Mouse (Mus musculus) forebrain, postnatal 0 days (tissue): ENCODE data around the gene Psmb10. TPM values are rescaled to one million over a fixed set of nuclear protein-coding genes. Genes with fewer than 3 reads are reported as not detected.

Experiments
- ATAC-seq: fragments of 200-750 bp; cut with Nextera tagmentation; 2 replicates; pipeline ENCODE4 v1.8.0; 2017; ENCODE audit warnings: mild to moderate bottlenecking, moderate library complexity
- DNase-seq: peaks from one replicate; pipeline ENCODE4 v3.0.0-alpha.2; 2015
- H3K27ac ChIP-seq: fragments of 300-500 bp; sonication (generic); 2 replicates; pipeline ENCODE4 v1.5.1; 2014; ENCODE audit warnings: low read depth, mild to moderate bottlenecking, antibody characterized with exemption, low read length, moderate library complexity, mixed read lengths
- H3K27me3 ChIP-seq: fragments of 300-500 bp; sonication (generic); 2 replicates; pipeline ENCODE4 v1.6.1; 2014; ENCODE audit warnings: mild to moderate bottlenecking, low read length, mixed read lengths; ENCODE audit not compliant: insufficient read depth
- H3K36me3 ChIP-seq: fragments of 300-500 bp; sonication (generic); 2 replicates; pipeline ENCODE4 v1.6.1; 2014; ENCODE audit warnings: mild to moderate bottlenecking, moderate library complexity; ENCODE audit not compliant: insufficient read depth
- H3K4me1 ChIP-seq: fragments of 300-500 bp; sonication (generic); 2 replicates; pipeline ENCODE4 v1.6.1; 2014; ENCODE audit warnings: antibody characterized with exemption; ENCODE audit not compliant: insufficient read depth
- H3K4me2 ChIP-seq: fragments of 300-500 bp; sonication (generic); 2 replicates; pipeline ENCODE4 v1.6.1; 2014; ENCODE audit warnings: low read depth, mild to moderate bottlenecking, moderate library complexity
- H3K4me3 ChIP-seq: fragments of 300-500 bp; sonication (generic); 2 replicates; pipeline ENCODE4 v1.5.1; 2014; ENCODE audit warnings: low read depth, low read length, mixed read lengths
- H3K9ac ChIP-seq: fragments of 300-500 bp; sonication (generic); 2 replicates; pipeline ENCODE4 v1.6.1; 2014; ENCODE audit warnings: mild to moderate bottlenecking
- H3K9me3 ChIP-seq: fragments of 300-500 bp; sonication (generic); 2 replicates; pipeline ENCODE4 v1.6.1; 2016; ENCODE audit warnings: low read length
- CTCF ChIP-seq: sonication (generic); IDR thresholded peaks from 2 replicates; pipeline ENCODE4 v1.5.1; 2016; ENCODE audit warnings: antibody characterized with exemption, control low read depth, low read depth
- WGBS: fragments of 180-500 bp; shearing (Covaris S2); extraction: QIAGEN DNeasy Blood & Tissue Kit; methylation state at CpG from one replicate; pipeline ENCODE4 v1.1.7; 2014; 5-methylcytosine and 5-hydroxymethylcytosine counted together
- polyA plus RNA-seq: library from polyadenylated mRNA; unstranded; fragments of >200 nt; fragmentation: Nextera tagmentation; extraction: Ambion mirVana; gene quantifications from 2 replicates; pipeline ENCODE4 v1.2.1, GENCODE M21; 2015
- total RNA-seq: library from RNA; depleted of rRNA; stranded (reverse); fragments of >200 nt; gene quantifications from 2 replicates; pipeline ENCODE4 v1.2.3, GENCODE M21; 2014

The Psmb10 gene
- total and polyA plus RNA-seq, 2 experiments from 2014 or later: 46.5 to 86.2 TPM

DNA sequence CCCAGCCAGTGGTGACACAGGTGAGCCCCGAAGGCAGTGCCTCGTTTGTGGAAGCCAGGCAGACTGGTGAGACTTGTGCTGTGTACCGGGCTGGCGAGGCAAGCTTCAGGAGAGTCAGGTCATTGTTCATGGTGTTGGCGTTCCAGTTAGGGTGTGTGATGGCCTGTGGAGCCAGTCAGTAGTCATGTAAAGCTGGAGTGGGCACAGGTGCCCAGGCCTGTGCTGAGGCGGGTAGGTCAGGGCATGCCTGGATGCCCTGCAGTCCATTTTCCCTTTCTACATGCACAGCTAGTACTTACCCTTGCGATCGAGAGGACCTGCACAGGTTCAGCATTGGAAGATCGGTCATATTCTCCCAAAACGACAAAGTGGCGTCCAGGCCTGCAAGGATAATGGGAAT lies 5.7 kb downstream of the Psmb10 start:
- WGBS: 91% methylated on average over 11 of the region's 11 CpGs
- Histone ChIP-seq H3K27me3 (no peaks in the 10 kb centered on the region), H3K4me3 (no peak overlapping the region), H3K4me2 (no peak overlapping the region), H3K9ac (no peak overlapping the region), H3K4me1 (no peaks in the 10 kb centered on the region; the same call in 1 of the 2 replicates), H3K27ac (no peak overlapping the region), H3K36me3 (peaks cover 26% of the 10 kb centered on the region), H3K9me3 (no peaks in the 10 kb centered on the region)
- DNase-seq: no peak
- ATAC-seq: no peak
- no peak for TF ChIP-seq CTCF

GRCm38 (mm10) chr8:105931271-105931670 lies 7.0 kb downstream of the Psmb10 start:
- no peak overlapping the region for H3K27ac ChIP-seq
- no peaks in the 10 kb centered on the region for H3K9me3 ChIP-seq
- H3K4me1 ChIP-seq: no peaks in the 10 kb centered on the region
- peaks cover 26% of the 10 kb centered on the region for H3K36me3 ChIP-seq
- H3K4me2 ChIP-seq: no peak overlapping the region
- H3K9ac ChIP-seq: no peak overlapping the region
- no peaks in the 10 kb centered on the region for H3K27me3 ChIP-seq
- ATAC-seq (no peak), DNase-seq (no peak)
- WGBS: 91% methylated on average over 3 of the region's 3 CpGs
- no peak overlapping the region for H3K4me3 ChIP-seq
- no peak for TF ChIP-seq CTCF

DNA sequence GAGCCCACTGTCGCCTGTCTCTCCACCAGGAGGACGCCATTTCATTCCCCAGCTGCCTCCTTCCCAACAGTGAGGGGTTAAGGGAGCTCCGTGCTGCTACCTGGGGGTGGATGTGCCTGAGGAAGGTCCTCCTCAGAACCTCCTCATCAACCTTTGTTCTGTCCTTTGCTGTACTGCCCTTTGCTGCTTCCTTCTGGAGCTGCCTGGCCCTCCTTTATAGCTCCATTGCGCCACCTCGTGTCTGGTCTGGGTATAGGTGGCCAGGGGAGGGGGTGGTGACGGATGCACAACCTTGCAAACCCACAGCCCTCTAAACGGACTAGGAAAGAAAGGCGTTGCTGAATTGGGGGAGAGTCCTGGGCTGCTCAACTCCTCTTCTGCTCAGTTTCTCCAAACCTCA lies 7.6 kb downstream of the Psmb10 start:
- H3K27me3 ChIP-seq: no peaks in the 10 kb centered on the region
- H3K9me3 ChIP-seq: no peaks in the 10 kb centered on the region
- 0 out of 2 replicates have a peak overlapping the region, but pooled peaks have one; percentile 40 for H3K27ac ChIP-seq
- H3K36me3 ChIP-seq: peaks cover 30% of the 10 kb centered on the region
- H3K4me2 ChIP-seq: no peak overlapping the region
- ATAC-seq (peak; percentile 88), DNase-seq (peak; percentile 83)
- WGBS: 18% methylated on average over 8 of the region's 8 CpGs
- peak; percentile 96 for TF ChIP-seq CTCF
- peak overlapping the region; percentile 31; the same call in 1 of the 2 replicates for H3K9ac ChIP-seq
- H3K4me3 ChIP-seq: no peak overlapping the region
- H3K4me1 ChIP-seq: no peaks in the 10 kb centered on the region

DNA sequence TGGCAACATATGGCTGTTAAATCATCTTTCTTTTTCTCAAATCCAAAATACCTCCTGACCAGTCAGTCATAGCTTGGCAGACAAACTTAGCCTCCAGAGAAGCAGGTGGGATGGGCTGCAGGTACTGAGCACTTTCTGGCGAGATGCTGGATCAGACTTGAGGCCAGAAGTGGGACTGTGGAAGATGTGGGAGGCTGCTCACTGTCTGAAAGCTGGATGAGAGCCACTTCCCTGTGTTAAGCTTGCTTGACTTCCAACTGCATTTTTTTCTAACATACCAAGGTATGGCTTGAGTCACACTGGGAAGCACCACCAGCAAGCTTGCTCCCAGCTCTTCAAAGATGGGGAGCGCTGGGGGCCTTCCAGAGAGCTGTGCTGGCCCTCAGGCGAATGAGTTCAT lies 13.1 kb downstream of the Psmb10 start:
- peaks cover 17% of the 10 kb centered on the region for H3K36me3 ChIP-seq
- H3K27me3 ChIP-seq: no peaks in the 10 kb centered on the region
- no peak for ATAC-seq
- WGBS: 72% methylated on average over 3 of the region's 3 CpGs
- no peak overlapping the region for H3K9ac ChIP-seq
- no peaks in the 10 kb centered on the region for H3K4me1 ChIP-seq
- no peak overlapping the region for H3K27ac ChIP-seq
- TF ChIP-seq CTCF: no peak
- H3K4me2 ChIP-seq: no peak overlapping the region
- H3K9me3 ChIP-seq: no peaks in the 10 kb centered on the region
- H3K4me3 ChIP-seq: no peak overlapping the region
- DNase-seq: no peak

GRCm38 (mm10) chr8:105919390-105919789 lies 18.9 kb downstream of the Psmb10 start:
- H3K4me1 ChIP-seq: no peaks in the 10 kb centered on the region
- H3K9me3 ChIP-seq: no peaks in the 10 kb centered on the region
- H3K36me3 ChIP-seq: peaks cover 19% of the 10 kb centered on the region
- H3K27ac ChIP-seq: no peak overlapping the region
- ATAC-seq (no peak), DNase-seq (no peak)
- no peak overlapping the region for H3K4me2 ChIP-seq
- no peak overlapping the region for H3K4me3 ChIP-seq
- WGBS: 94% methylated on average over 3 of the region's 3 CpGs
- no peaks in the 10 kb centered on the region for H3K27me3 ChIP-seq
- no peak overlapping the region for H3K9ac ChIP-seq
- no peak for TF ChIP-seq CTCF

GRCm38 (mm10) chr8:105900941-105901616 lies 37.2 kb downstream of the Psmb10 start:
- no peak for ATAC-seq
- peak overlapping the region; percentile 84 for H3K27ac ChIP-seq
- peak overlapping the region; percentile 94 for H3K4me3 ChIP-seq
- 38% methylated on average over 16 of the region's 16 CpGs for WGBS
- peak overlapping the region; percentile 98 for H3K9ac ChIP-seq
- no peaks in the 10 kb centered on the region for H3K36me3 ChIP-seq
- no peaks in the 10 kb centered on the region for H3K27me3 ChIP-seq
- DNase-seq: no peak
- H3K4me2 ChIP-seq: peak overlapping the region; percentile 85
- no peaks in the 10 kb centered on the region for H3K4me1 ChIP-seq
- no peak for TF ChIP-seq CTCF
- H3K9me3 ChIP-seq: no peaks in the 10 kb centered on the region

DNA sequence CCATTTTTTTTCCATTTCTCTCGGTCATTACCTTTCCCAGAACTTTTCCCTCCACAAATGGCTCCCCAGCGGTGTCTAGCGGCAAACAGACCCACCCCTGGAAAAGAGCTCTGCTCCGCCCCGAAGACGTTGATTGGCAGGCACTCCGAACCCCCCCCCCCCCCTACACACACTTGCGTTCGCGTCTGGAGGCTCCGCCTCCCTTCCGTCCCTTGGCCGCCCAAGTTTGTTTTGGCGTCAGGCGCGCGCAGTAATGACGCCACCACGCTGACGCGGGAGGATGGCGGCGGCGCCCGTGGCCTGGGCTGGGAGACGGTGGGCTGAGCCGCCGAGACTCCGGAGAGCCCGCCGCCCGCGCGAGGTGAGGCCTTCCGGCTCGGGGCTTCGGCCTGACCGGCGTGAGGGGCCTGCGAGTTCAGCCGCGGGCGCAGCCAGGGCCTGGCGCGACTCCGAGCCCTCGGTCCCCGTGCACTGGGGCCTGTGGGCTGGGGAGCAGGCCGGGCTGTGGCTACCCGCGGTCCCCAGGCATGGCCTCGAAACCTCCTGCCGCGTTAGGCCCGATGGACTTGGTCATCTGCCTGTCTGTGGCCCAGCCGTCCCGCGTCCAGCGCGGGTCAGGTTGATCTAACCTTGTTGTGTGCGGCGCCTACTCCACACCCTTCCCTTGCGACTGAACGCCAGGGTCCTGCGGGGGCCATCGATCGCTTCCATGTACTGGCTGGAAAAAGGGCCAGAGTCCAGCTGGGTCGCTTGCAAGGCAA lies 37.9 kb downstream of the Psmb10 start, which contains the start of gene Pskh1:
TSS of gene Pskh1 (plus strand) at position 262 of the 761 bp plus-strand sequence.
- ATAC-seq: peak; percentile 97
- Histone ChIP-seq H3K36me3 (no peaks in the 10 kb centered on the region), H3K9ac (peak within 1 kb of the TSS; percentile 98), H3K27me3 (no peaks in the 10 kb centered on the region), H3K9me3 (no peaks in the 10 kb centered on the region), H3K4me3 (peak within 1 kb of the TSS; percentile 94), H3K4me1 (no peaks in the 10 kb centered on the region), H3K4me2 (peak within 1 kb of the TSS; percentile 85), H3K27ac (peak within 1 kb of the TSS; percentile 84)
- DNase-seq: peak; percentile 96
- no peak for TF ChIP-seq CTCF
- WGBS: under 1% methylated on average over 67 of the region's 68 CpGs
